Mouse (Mus musculus) thymus, adult 2 months (tissue): Measurements from ENCODE around the gene Abhd12.

ENCODE experiments used
- CTCF ChIP-seq: fragments of 200-500 bp; IDR thresholded peaks from 2 replicates; pipeline ENCODE4 v1.5.1; 2012; ENCODE audit warnings: mild to moderate bottlenecking, control low read depth, low read length, moderate library complexity, borderline replicate concordance; ENCODE audit not compliant: control insufficient read depth, poor library complexity, insufficient read depth; ENCODE audit errors: extremely low read depth
- POLR2A ChIP-seq: fragments of 200-500 bp; IDR thresholded peaks from 2 replicates; pipeline ENCODE4 v1.6.1; 2012; ENCODE audit warnings: mild to moderate bottlenecking, low read length, control low read depth, moderate library complexity; ENCODE audit not compliant: control insufficient read depth, poor library complexity, insufficient read depth; ENCODE audit errors: extremely low read depth

DNA sequence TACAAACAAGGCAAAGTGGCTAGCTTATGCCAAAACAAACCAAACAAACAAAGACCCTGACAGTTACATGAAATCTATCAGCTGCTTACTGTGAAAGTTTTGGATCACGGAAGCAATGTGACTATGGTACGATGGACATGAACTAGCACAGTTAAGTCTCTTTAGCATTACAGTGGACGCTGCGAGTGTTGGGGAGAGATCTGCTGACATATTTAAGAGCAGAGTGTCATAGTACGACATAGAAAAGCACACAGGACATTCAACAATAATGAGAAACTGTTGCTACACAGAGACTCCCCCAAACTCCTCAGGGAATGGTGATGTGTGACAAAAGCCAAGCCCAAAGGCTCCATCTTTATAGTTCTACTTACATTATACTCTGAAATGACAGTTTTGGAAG, 39.5 kb upstream of the Abhd12 start:
- TF ChIP-seq CTCF = no peak
- TF ChIP-seq POLR2A = no peak
